Mouse (Mus musculus): ENCODE measurements around the gene Gm21915. TPM values are rescaled to one million over a fixed set of nuclear protein-coding genes. Genes with fewer than 3 reads are reported as not detected.

Gene Gm21915
- polyA plus RNA-seq, 1 experiment from 2014 or later: not detected

GRCm38 (mm10) chr9:40678653-40679052 is 8.2 kb downstream of the Gm21915 start:
- Histone ChIP-seq H3K4me1 (no peaks in the 10 kb centered on the region; the same call in 1 of the 2 replicates), H3K27me3 (no peaks in the 10 kb centered on the region), H3K9ac (no peak overlapping the region), H3K27ac (no peak overlapping the region), H3K4me2 (replicated peaks) (no peak overlapping the region), H3K36me3 (no peaks in the 10 kb centered on the region), H3K9me3 (replicated peaks) (no peaks in the 10 kb centered on the region), H3K4me3 (no peak overlapping the region)
- WGBS: 78% methylated on average over 4 of the region's 4 CpGs
- ATAC-seq (ENCODE audit: low FRiP score): no peak

- peak; percentile 84 for ATAC-seq (ENCODE audit: low FRiP score)
- peaks cover 5% of the 10 kb centered on the region; the same call in 1 of the 2 replicates for H3K27me3 ChIP-seq
- peak within 1 kb of the TSS; percentile 98 for H3K27ac ChIP-seq
- no peaks in the 10 kb centered on the region for H3K36me3 ChIP-seq
- H3K9me3 ChIP-seq (replicated peaks): no peaks in the 10 kb centered on the region
- under 1% methylated on average over 52 of the region's 53 CpGs for WGBS
- peak within 1 kb of the TSS; percentile 79 for H3K4me3 ChIP-seq
- peak within 1 kb of the TSS; percentile 91 for H3K9ac ChIP-seq
- H3K4me2 ChIP-seq (replicated peaks): peak within 1 kb of the TSS; percentile 90
- peaks cover 24% of the 10 kb centered on the region for H3K4me1 ChIP-seq
Observed at GRCm38 (mm10) chr9:40685801-40686420, 15.5 kb downstream of the Gm21915 start, which contains the start of gene Clmp. Gene Clmp, plus strand, starts transcription at chr9:40685962.

GRCm38 (mm10) chr9:40686421-40686899 is 16.0 kb downstream of the Gm21915 start:
- Histone ChIP-seq H3K9ac (peak overlapping the region; percentile 91), H3K36me3 (no peaks in the 10 kb centered on the region), H3K4me1 (peaks cover 24% of the 10 kb centered on the region), H3K4me3 (peak overlapping the region; percentile 79), H3K27me3 (peaks cover 5% of the 10 kb centered on the region; the same call in 1 of the 2 replicates), H3K9me3 (replicated peaks) (no peaks in the 10 kb centered on the region), H3K27ac (peak overlapping the region; percentile 98), H3K4me2 (replicated peaks) (peak overlapping the region; percentile 90)
- under 1% methylated on average over 23 of the region's 23 CpGs for WGBS
- peak; percentile 69 for ATAC-seq (ENCODE audit: low FRiP score)

GRCm38 (mm10) chr9:40687053-40687452 is 16.6 kb downstream of the Gm21915 start:
- WGBS: 34% methylated on average over 5 of the region's 5 CpGs

GRCm38 (mm10) chr9:40687553-40687952 is 17.1 kb downstream of the Gm21915 start:
- Histone ChIP-seq H3K4me3 (peak overlapping the region; percentile 79), H3K9ac (peak overlapping the region; percentile 91), H3K36me3 (no peaks in the 10 kb centered on the region), H3K27me3 (peaks cover 5% of the 10 kb centered on the region; the same call in 1 of the 2 replicates), H3K27ac (0 out of 2 replicates have a peak overlapping the region, but pooled peaks have one; percentile 98), H3K4me1 (peaks cover 27% of the 10 kb centered on the region), H3K4me2 (replicated peaks) (peak overlapping the region; percentile 90), H3K9me3 (replicated peaks) (no peaks in the 10 kb centered on the region)
- WGBS: 48% methylated on average over 3 of the region's 3 CpGs
- ATAC-seq (ENCODE audit: low FRiP score): no peak

More at GRCm38 (mm10) chr9:40687053-40687452, 16.6 kb downstream of the Gm21915 start:
- Histone ChIP-seq H3K27me3 (peaks cover 5% of the 10 kb centered on the region; the same call in 1 of the 2 replicates), H3K9me3 (replicated peaks) (no peaks in the 10 kb centered on the region), H3K4me3 (peak overlapping the region; percentile 79), H3K9ac (peak overlapping the region; percentile 91), H3K36me3 (no peaks in the 10 kb centered on the region), H3K4me2 (replicated peaks) (peak overlapping the region; percentile 90), H3K4me1 (peaks cover 24% of the 10 kb centered on the region), H3K27ac (peak overlapping the region; percentile 98)
- no peak for ATAC-seq (ENCODE audit: low FRiP score)

- peaks cover 49% of the 10 kb centered on the region for H3K4me1 ChIP-seq
- H3K9me3 ChIP-seq (replicated peaks): no peaks in the 10 kb centered on the region
- ATAC-seq (ENCODE audit: low FRiP score): no peak
Observed at GRCm38 (mm10) chr9:40690511-40690910, 20.1 kb downstream of the Gm21915 start.

GRCm38 (mm10) chr9:40693026-40693425 is 22.6 kb downstream of the Gm21915 start:
- Histone ChIP-seq H3K36me3 (peaks cover 11% of the 10 kb centered on the region; the same call in 1 of the 2 replicates), H3K9ac (no peak overlapping the region), H3K27me3 (no peaks in the 10 kb centered on the region), H3K4me2 (replicated peaks) (no peak overlapping the region), H3K4me1 (peaks cover 46% of the 10 kb centered on the region), H3K9me3 (replicated peaks) (no peaks in the 10 kb centered on the region), H3K4me3 (no peak overlapping the region), H3K27ac (peak overlapping the region; percentile 79)
- WGBS: 19% methylated on average over 3 of the region's 3 CpGs
- ATAC-seq (ENCODE audit: low FRiP score): no peak

More at GRCm38 (mm10) chr9:40690511-40690910, 20.1 kb downstream of the Gm21915 start:
- Histone ChIP-seq H3K36me3 (no peaks in the 10 kb centered on the region), H3K4me2 (replicated peaks) (no peak overlapping the region), H3K27me3 (peaks cover 3% of the 10 kb centered on the region; the same call in 1 of the 2 replicates), H3K9ac (no peak overlapping the region), H3K4me3 (no peak overlapping the region), H3K27ac (no peak overlapping the region)
- WGBS: 90% methylated on average over 7 of the region's 7 CpGs

- WGBS: 40% methylated on average over 5 of the region's 5 CpGs
- no peak overlapping the region for H3K4me2 ChIP-seq (replicated peaks)
- peak overlapping the region; percentile 79 for H3K27ac ChIP-seq
- peaks cover 42% of the 10 kb centered on the region for H3K4me1 ChIP-seq
- H3K9me3 ChIP-seq (replicated peaks): no peaks in the 10 kb centered on the region
- no peak overlapping the region for H3K9ac ChIP-seq
- H3K36me3 ChIP-seq: peaks cover 11% of the 10 kb centered on the region; the same call in 1 of the 2 replicates
- H3K27me3 ChIP-seq: no peaks in the 10 kb centered on the region
- H3K4me3 ChIP-seq: no peak overlapping the region
- ATAC-seq (ENCODE audit: low FRiP score): peak; percentile 79
Observed at GRCm38 (mm10) chr9:40693768-40694167, 23.4 kb downstream of the Gm21915 start.

GRCm38 (mm10) chr9:40694284-40694683 is 23.9 kb downstream of the Gm21915 start:
- ATAC-seq (ENCODE audit: low FRiP score): peak; percentile 29; the same call in 1 of the 2 replicates
- Histone ChIP-seq H3K27ac (peak overlapping the region; percentile 79), H3K4me3 (no peak overlapping the region), H3K36me3 (peaks cover 11% of the 10 kb centered on the region; the same call in 1 of the 2 replicates), H3K9ac (no peak overlapping the region), H3K27me3 (no peaks in the 10 kb centered on the region), H3K4me1 (peaks cover 38% of the 10 kb centered on the region), H3K4me2 (replicated peaks) (no peak overlapping the region), H3K9me3 (replicated peaks) (no peaks in the 10 kb centered on the region)
- WGBS: 74% methylated on average over 12 of the region's 12 CpGs

GRCm38 (mm10) chr9:40696086-40696485 is 25.7 kb downstream of the Gm21915 start:
- WGBS: 93% methylated on average over 4 of the region's 4 CpGs

GRCm38 (mm10) chr9:40699194-40699593 is 28.8 kb downstream of the Gm21915 start:
- 85% methylated on average over 3 of the region's 3 CpGs for WGBS
- Histone ChIP-seq H3K4me1 (peaks cover 20% of the 10 kb centered on the region), H3K27me3 (no peaks in the 10 kb centered on the region), H3K27ac (no peak overlapping the region), H3K9me3 (replicated peaks) (no peaks in the 10 kb centered on the region), H3K4me3 (no peak overlapping the region), H3K36me3 (peaks cover 11% of the 10 kb centered on the region; the same call in 1 of the 2 replicates), H3K4me2 (replicated peaks) (no peak overlapping the region), H3K9ac (no peak overlapping the region)
- ATAC-seq (ENCODE audit: low FRiP score): no peak

More at GRCm38 (mm10) chr9:40696086-40696485, 25.7 kb downstream of the Gm21915 start:
- ATAC-seq (ENCODE audit: low FRiP score): no peak
- Histone ChIP-seq H3K9ac (no peak overlapping the region), H3K4me3 (no peak overlapping the region), H3K4me1 (peaks cover 36% of the 10 kb centered on the region), H3K9me3 (replicated peaks) (no peaks in the 10 kb centered on the region), H3K27me3 (no peaks in the 10 kb centered on the region), H3K36me3 (peaks cover 11% of the 10 kb centered on the region; the same call in 1 of the 2 replicates), H3K4me2 (replicated peaks) (no peak overlapping the region), H3K27ac (no peak overlapping the region)

- Histone ChIP-seq H3K4me1 (peaks cover 20% of the 10 kb centered on the region), H3K36me3 (peaks cover 11% of the 10 kb centered on the region; the same call in 1 of the 2 replicates), H3K27ac (no peak overlapping the region), H3K27me3 (no peaks in the 10 kb centered on the region), H3K9ac (no peak overlapping the region), H3K4me3 (no peak overlapping the region), H3K9me3 (replicated peaks) (no peaks in the 10 kb centered on the region), H3K4me2 (replicated peaks) (no peak overlapping the region)
- 91% methylated on average over 5 of the region's 5 CpGs for WGBS
- no peak for ATAC-seq (ENCODE audit: low FRiP score)
Observed at GRCm38 (mm10) chr9:40700253-40700652, 29.8 kb downstream of the Gm21915 start.

Data from hindbrain, embryonic 12.5 days (tissue).